Mouse (Mus musculus) midbrain, embryonic 10.5 days (tissue): ENCODE data around the gene Spata31d1b. TPM values are rescaled to one million over a fixed set of nuclear protein-coding genes. Genes with fewer than 3 reads are reported as not detected.
"Not testable (repeated sequence)": the region's sequence is repeated elsewhere in the genome, so short reads cannot be mapped to it uniquely, and the experiment has no call there.

Experiments used
- DNase-seq: peaks from one replicate; pipeline ENCODE4 v3.0.0-alpha.2; 2017; ENCODE audit warnings: low spot score
- H3K27ac ChIP-seq: fragments of 300-500 bp; sonication (generic); replicated peaks from 2 replicates; pipeline ENCODE4 v1.5.1; 2016; ENCODE audit warnings: mild to moderate bottlenecking
- H3K27me3 ChIP-seq: fragments of 300-500 bp; sonication (generic); 2 replicates; pipeline ENCODE4 v1.6.1; 2016; ENCODE audit warnings: low read depth, mild to moderate bottlenecking; ENCODE audit not compliant: poor library complexity, severe bottlenecking
- H3K36me3 ChIP-seq: fragments of 300-500 bp; sonication (generic); 2 replicates; pipeline ENCODE4 v1.6.1; 2016; ENCODE audit warnings: mild to moderate bottlenecking, moderate library complexity
- H3K4me1 ChIP-seq: fragments of 300-500 bp; sonication (generic); 2 replicates; pipeline ENCODE4 v1.6.1; 2016
- H3K4me3 ChIP-seq: fragments of 300-500 bp; sonication (generic); 2 replicates; pipeline ENCODE4 v1.5.1; 2016; ENCODE audit warnings: mild to moderate bottlenecking, moderate library complexity
- H3K9me3 ChIP-seq: fragments of 300-500 bp; sonication (generic); replicated peaks from 2 replicates; pipeline ENCODE4 v1.6.1; 2016; ENCODE audit warnings: mild to moderate bottlenecking
- WGBS: fragments of 180-500 bp; shearing (Covaris S2); methylation state at CpG from one replicate; pipeline ENCODE4 v1.1.7; 2016; 5-methylcytosine and 5-hydroxymethylcytosine counted together
- polyA plus RNA-seq: library from polyadenylated mRNA; unstranded; fragments of >200 nt; fragmentation: Nextera tagmentation; extraction: Ambion mirVana; gene quantifications from 2 replicates; pipeline ENCODE4 v1.2.1, GENCODE M21; 2016

Gene Spata31d1b
- polyA plus RNA-seq, result 0.02 TPM in 1 of 2 replicates, not detected in the other

- H3K27me3 ChIP-seq, DNase-seq, H3K27ac ChIP-seq, H3K9me3 ChIP-seq, H3K4me1 ChIP-seq, H3K4me3 ChIP-seq, H3K36me3 ChIP-seq: not testable (repeated sequence)
- 78% methylated on average over 3 of the region's 3 CpGs for WGBS
These were observed at the start of gene Spata31d1b for GRCm38 (mm10) chr13:59711984-59712383. TSS of gene Spata31d1b (plus strand) at chr13:59712284.

GRCm38 (mm10) chr13:59663939-59664712, 48.0 kb upstream of the Spata31d1b start:
- H3K27ac ChIP-seq, result no peak overlapping the region
- H3K4me3 ChIP-seq, result no peak overlapping the region
- peaks cover 10% of the 10 kb centered on the region for H3K4me1 ChIP-seq
- H3K9me3 ChIP-seq, result 0 out of 2 replicates have a peak, but pooled peaks cover 1% of the 10 kb centered on the region
- no peaks in the 10 kb centered on the region for H3K27me3 ChIP-seq
- WGBS, result 95% methylated on average over 19 of the region's 19 CpGs
- H3K36me3 ChIP-seq, result peaks cover 96% of the 10 kb centered on the region
- DNase-seq, result no peak

DNA sequence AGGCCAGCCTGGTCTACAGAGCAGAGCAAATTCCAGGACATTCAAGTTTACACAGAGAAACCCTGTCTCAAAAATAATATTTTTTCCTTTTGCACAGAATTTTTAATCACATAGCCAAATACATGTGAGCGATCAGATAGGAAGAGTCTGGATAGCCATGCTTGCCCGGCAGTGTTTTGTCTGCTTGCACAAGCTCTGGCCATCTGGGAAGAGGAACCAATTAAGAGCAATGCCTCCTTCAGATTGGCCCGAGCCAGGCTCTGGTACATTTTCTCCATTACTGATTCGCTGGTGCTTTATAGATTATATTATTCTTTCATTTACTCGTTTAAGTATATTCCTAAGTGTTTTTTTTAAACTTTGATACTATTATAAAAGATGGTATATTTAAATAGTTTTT, 44.3 kb upstream of the Spata31d1b start:
- 93% methylated on average over 5 of the region's 5 CpGs for WGBS

DNA sequence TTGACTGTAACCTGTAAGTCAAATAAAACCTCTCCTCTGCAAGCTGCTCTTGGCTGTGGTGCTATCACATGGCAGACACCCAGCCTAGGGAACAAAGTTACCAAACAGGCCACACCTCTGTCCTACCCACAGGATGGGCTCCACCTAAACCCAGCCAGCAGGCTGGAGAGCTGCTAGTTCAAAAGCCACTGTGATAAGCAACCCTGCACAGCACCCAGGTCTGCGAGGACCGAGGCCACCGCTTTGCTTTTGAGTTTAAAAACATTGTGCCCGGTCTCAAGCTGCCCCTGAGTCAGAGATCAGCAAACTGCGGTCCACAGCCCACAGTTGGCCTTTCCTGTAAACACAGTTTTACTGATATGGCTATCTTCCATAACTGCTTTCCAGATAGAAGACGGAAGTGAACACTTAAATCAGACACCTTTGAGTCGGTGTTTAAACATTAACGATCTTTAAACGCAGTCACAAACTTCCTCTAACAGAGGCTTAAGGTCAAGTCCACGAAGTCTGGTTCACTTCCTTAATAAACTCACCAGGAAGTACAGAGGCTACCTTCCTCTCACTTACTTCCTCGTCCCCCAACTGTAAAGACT, 43.5 kb upstream of the Spata31d1b start:
- H3K4me3 ChIP-seq, result no peak overlapping the region
- peak overlapping the region; percentile 38; the same call in 1 of the 2 replicates for H3K27ac ChIP-seq
- H3K36me3 ChIP-seq, result peaks cover 82% of the 10 kb centered on the region
- H3K4me1 ChIP-seq, result peaks cover 50% of the 10 kb centered on the region
- H3K9me3 ChIP-seq, result no peaks in the 10 kb centered on the region
- no peaks in the 10 kb centered on the region for H3K27me3 ChIP-seq
- 88% methylated on average over 11 of the region's 11 CpGs for WGBS
- DNase-seq, result no peak

More for the DNA sequence above, 44.3 kb upstream of the Spata31d1b start:
- Histone ChIP-seq H3K27ac (no peak overlapping the region), H3K9me3 (no peaks in the 10 kb centered on the region), H3K27me3 (no peaks in the 10 kb centered on the region), H3K4me1 (peaks cover 43% of the 10 kb centered on the region), H3K36me3 (peaks cover 90% of the 10 kb centered on the region), H3K4me3 (no peak overlapping the region)
- DNase-seq, result no peak

- Histone ChIP-seq H3K4me3 (no peak overlapping the region), H3K36me3 (peaks cover 68% of the 10 kb centered on the region), H3K27ac (no peak overlapping the region), H3K4me1 (peaks cover 52% of the 10 kb centered on the region), H3K9me3 (no peaks in the 10 kb centered on the region), H3K27me3 (no peaks in the 10 kb centered on the region)
- DNase-seq, result no peak
- WGBS, result 91% methylated on average over 10 of the region's 10 CpGs
These were observed 42.1 kb upstream of the Spata31d1b start for GRCm38 (mm10) chr13:59669946-59670345.

DNA sequence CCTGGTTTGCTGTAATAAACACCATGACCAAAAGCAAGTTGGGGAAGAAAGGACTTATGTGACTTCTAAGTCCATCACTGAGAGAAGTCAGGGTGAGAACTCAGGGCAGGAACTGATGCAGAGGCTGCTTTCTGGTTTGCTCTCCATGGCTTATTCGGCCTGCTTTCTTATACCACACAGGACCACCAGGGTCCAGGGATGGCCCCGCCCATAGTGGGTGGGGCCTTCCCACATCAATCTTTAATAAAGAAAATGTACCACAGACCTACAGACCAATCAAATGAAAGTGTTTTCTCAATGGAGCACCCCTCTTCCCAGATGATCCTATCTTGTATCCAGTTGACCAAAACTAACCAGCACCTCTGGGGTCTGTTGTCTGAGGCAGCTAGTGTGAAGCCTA, 40.6 kb upstream of the Spata31d1b start:
- Histone ChIP-seq H3K27ac (peak overlapping the region; percentile 61; the same call in 1 of the 2 replicates), H3K4me1 (peaks cover 57% of the 10 kb centered on the region), H3K27me3 (no peaks in the 10 kb centered on the region), H3K36me3 (peaks cover 52% of the 10 kb centered on the region), H3K4me3 (peak overlapping the region; percentile 12; the same call in 1 of the 2 replicates), H3K9me3 (no peaks in the 10 kb centered on the region)
- WGBS, result 67% methylated on average over 2 of the region's 2 CpGs
- no peak for DNase-seq

DNA sequence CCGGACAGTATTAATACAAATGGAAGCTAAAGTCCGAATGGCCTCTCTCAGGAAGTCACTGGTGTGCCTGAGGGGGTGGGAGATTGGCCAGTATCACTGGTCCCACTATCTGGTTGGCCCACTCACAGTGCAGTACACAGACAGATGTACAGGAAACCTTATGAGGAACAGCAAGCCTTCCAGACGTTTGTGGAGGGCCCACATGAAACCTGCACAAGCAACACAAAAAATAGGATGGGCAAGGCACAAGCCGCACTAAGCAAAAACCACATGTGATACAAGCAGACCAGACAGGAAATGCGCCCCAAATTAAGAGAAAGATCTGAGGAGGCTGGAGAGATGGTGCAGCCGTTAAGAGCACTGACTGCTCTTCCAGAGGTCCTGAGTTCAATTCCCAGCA, 39.8 kb upstream of the Spata31d1b start:
- peaks cover 57% of the 10 kb centered on the region for H3K4me1 ChIP-seq
- 78% methylated on average over 6 of the region's 6 CpGs for WGBS

DNA sequence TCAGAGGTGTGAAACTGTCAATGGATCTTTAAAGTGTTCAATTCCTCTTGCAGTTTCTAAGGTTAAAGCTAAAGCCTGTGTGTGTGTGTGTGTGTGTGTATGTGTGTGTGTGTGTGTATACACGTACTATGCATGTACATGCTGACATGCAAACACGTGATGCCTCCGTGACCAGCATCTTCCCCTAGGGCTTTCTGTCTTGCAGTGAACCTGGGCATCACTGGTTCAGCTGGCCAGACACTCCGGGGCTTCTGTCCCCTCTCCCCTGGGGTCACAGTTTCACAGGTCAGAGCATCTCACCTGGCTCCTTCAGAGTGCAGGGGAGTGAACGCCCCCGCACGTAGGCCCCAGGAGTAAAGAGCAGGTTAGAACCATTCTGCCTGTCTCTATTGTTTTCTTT, 38.5 kb upstream of the Spata31d1b start:
- peak overlapping the region; percentile 82 for H3K4me3 ChIP-seq
- peaks cover 34% of the 10 kb centered on the region for H3K36me3 ChIP-seq
- no peaks in the 10 kb centered on the region for H3K9me3 ChIP-seq
- no peaks in the 10 kb centered on the region for H3K27me3 ChIP-seq
- DNase-seq, result peak; percentile 31
- H3K27ac ChIP-seq, result peak overlapping the region; percentile 97
- peaks cover 52% of the 10 kb centered on the region for H3K4me1 ChIP-seq
- WGBS, result 35% methylated on average over 7 of the region's 7 CpGs

More for the DNA sequence above, 39.8 kb upstream of the Spata31d1b start:
- Histone ChIP-seq H3K36me3 (peaks cover 45% of the 10 kb centered on the region), H3K4me3 (peak overlapping the region; percentile 27), H3K27ac (peak overlapping the region; percentile 61), H3K27me3 (no peaks in the 10 kb centered on the region), H3K9me3 (no peaks in the 10 kb centered on the region)
- no peak for DNase-seq

- H3K4me3 ChIP-seq, result peak overlapping the region; percentile 82
- H3K27me3 ChIP-seq, result no peaks in the 10 kb centered on the region
- WGBS, result 0% methylated on average over 3 of the region's 3 CpGs
- peaks cover 29% of the 10 kb centered on the region for H3K36me3 ChIP-seq
- H3K27ac ChIP-seq, result peak overlapping the region; percentile 97
- H3K4me1 ChIP-seq, result peaks cover 50% of the 10 kb centered on the region
- peak; percentile 70 for DNase-seq
- H3K9me3 ChIP-seq, result no peaks in the 10 kb centered on the region
These were observed 37.9 kb upstream of the Spata31d1b start for GRCm38 (mm10) chr13:59674215-59674614.

- Histone ChIP-seq H3K27ac (peak overlapping the region; percentile 97), H3K36me3 (peaks cover 24% of the 10 kb centered on the region), H3K4me3 (peak overlapping the region; percentile 82), H3K9me3 (no peaks in the 10 kb centered on the region), H3K27me3 (no peaks in the 10 kb centered on the region), H3K4me1 (peaks cover 48% of the 10 kb centered on the region)
- DNase-seq, result peak; percentile 69
- under 1% methylated on average over 13 of the region's 13 CpGs for WGBS
These were observed 37.3 kb upstream of the Spata31d1b start for GRCm38 (mm10) chr13:59674761-59675150.

GRCm38 (mm10) chr13:59675151-59676011, 36.7 kb upstream of the Spata31d1b start, which contains the start of gene Golm1:
TSS of gene Golm1 (minus strand) at chr13:59675811.
- no peaks in the 10 kb centered on the region for H3K27me3 ChIP-seq
- WGBS, result under 1% methylated on average over 61 of the region's 61 CpGs
- peak; percentile 85 for DNase-seq
- H3K9me3 ChIP-seq, result no peaks in the 10 kb centered on the region
- H3K4me1 ChIP-seq, result peaks cover 42% of the 10 kb centered on the region
- peaks cover 18% of the 10 kb centered on the region for H3K36me3 ChIP-seq
- peak within 1 kb of the TSS; percentile 97 for H3K27ac ChIP-seq
- peak within 1 kb of the TSS; percentile 82 for H3K4me3 ChIP-seq
